Comparison of ENCODE assay signal across 8 mouse cellular contexts in genomic region chr4:154026441-154026761, GRCm38 (mm10). TPM values are rescaled to one million over a fixed set of nuclear protein-coding genes. Genes with fewer than 3 reads are reported as not detected.
DNase-seq lines count a peak whose midpoint lies in the region; ATAC-seq and TF ChIP-seq lines count a peak whose summit lies in the region.

No protein-coding gene starts in this region.

- no peaks in the 10 kb centered on the region for H3K79me2 ChIP-seq in liver, adult 2 months (ENCODE audit: control insufficient read depth, insufficient read depth, low read length)

- H3K4me1 ChIP-seq in liver, adult 2 months (ENCODE audit: control insufficient read depth, insufficient read depth, low read length) = peaks cover 6% of the 10 kb centered on the region
- H3K4me1 ChIP-seq in forebrain, embryonic 11.5 days (replicated peaks; ENCODE audit: control insufficient read depth, insufficient read depth, low read length) = peaks cover 5% of the 10 kb centered on the region; the same call in 1 of the 2 replicates
- peaks cover 8% of the 10 kb centered on the region for H3K4me1 ChIP-seq in limb, embryonic 11.5 days (ENCODE audit: control insufficient read depth, insufficient read depth, low read length)
- peaks cover 34% of the 10 kb centered on the region for H3K4me1 ChIP-seq in neural tube, embryonic 15.5 days

- no peak for DNase-seq in liver, adult 2 months (ENCODE audit: extremely low read depth, low read depth, low spot score)
- no peak for DNase-seq in liver
- DNase-seq in forebrain, embryonic 11.5 days (ENCODE audit: low spot score) = no peak
- no peak for DNase-seq in limb, embryonic 11.5 days (ENCODE audit: low spot score)
- DNase-seq in retina, postnatal 1 day = no peak
- DNase-seq in urinary bladder, postnatal 10 days (ENCODE audit: low spot score) = no peak
- DNase-seq in layer of hippocampus, postnatal 25 days (ENCODE audit: extremely low spot score in 1 of 2, low spot score in 1 of 2) = no peak

- no peak overlapping the region for H3K27ac ChIP-seq in liver, adult 2 months (replicated peaks; ENCODE audit: insufficient read depth, low read depth, low read length)
- H3K27ac ChIP-seq in forebrain, embryonic 11.5 days (ENCODE audit: low read depth, low read length) = no peak overlapping the region
- H3K27ac ChIP-seq in limb, embryonic 11.5 days (replicated peaks; ENCODE audit: low read depth, low read length) = no peak overlapping the region
- H3K27ac ChIP-seq in neural tube, embryonic 15.5 days (replicated peaks) = no peak overlapping the region

- H3K4me2 ChIP-seq in forebrain, embryonic 11.5 days (ENCODE audit: low read depth, low read length, severe bottlenecking) = peak overlapping the region; percentile 54
- peak overlapping the region; percentile 45 for H3K4me2 ChIP-seq in limb, embryonic 11.5 days (ENCODE audit: low read depth, severe bottlenecking)
- H3K4me2 ChIP-seq in neural tube, embryonic 15.5 days = peak overlapping the region; percentile 70

- no peaks in the 10 kb centered on the region for H3K36me3 ChIP-seq in liver, adult 2 months (ENCODE audit: control insufficient read depth, insufficient read depth, low read length)
- no peaks in the 10 kb centered on the region for H3K36me3 ChIP-seq in forebrain, embryonic 11.5 days (ENCODE audit: control insufficient read depth, insufficient read depth, low read length)
- peaks cover 9% of the 10 kb centered on the region for H3K36me3 ChIP-seq in limb, embryonic 11.5 days (ENCODE audit: control insufficient read depth, insufficient read depth, low read length)
- peaks cover 12% of the 10 kb centered on the region for H3K36me3 ChIP-seq in neural tube, embryonic 15.5 days

- no peak for TF ChIP-seq CTCF in liver, adult 2 months (IDR thresholded peaks at IDR 0.05; ENCODE audit: low read depth, low read length)

- no peak for TF ChIP-seq POLR2A in liver, adult 2 months (IDR thresholded peaks at IDR 0.05; ENCODE audit: extremely low read depth, insufficient read depth, low read length)

- H3K9ac ChIP-seq in liver, adult 2 months (ENCODE audit: low read depth, low read length) = peak overlapping the region; percentile 84
- H3K9ac ChIP-seq in forebrain, embryonic 11.5 days (ENCODE audit: low read length) = peak overlapping the region; percentile 35; the same call in 1 of the 2 replicates
- H3K9ac ChIP-seq in limb, embryonic 11.5 days (ENCODE audit: low read length) = no peak overlapping the region
- peak overlapping the region; percentile 38; the same call in 1 of the 2 replicates for H3K9ac ChIP-seq in neural tube, embryonic 15.5 days (replicated peaks)

- 17% methylated on average over 2 of the region's 2 CpGs for WGBS in liver, adult 2 months
- 24% methylated on average over 2 of the region's 2 CpGs for whole genome bisulfite sequencing in forebrain, embryonic 11.5 days
- WGBS in limb, embryonic 11.5 days = 28% methylated on average over 2 of the region's 2 CpGs
- WGBS in neural tube, embryonic 15.5 days = 20% methylated on average over 2 of the region's 2 CpGs

- H3K4me3 ChIP-seq in liver, adult 2 months (ENCODE audit: insufficient read depth, low read depth, low read length) = peak overlapping the region; percentile 86; the same call in 1 of the 2 replicates
- peak overlapping the region; percentile 14; the same call in 1 of the 2 replicates for H3K4me3 ChIP-seq in forebrain, embryonic 11.5 days (ENCODE audit: low read depth, low read length)
- peak overlapping the region; percentile 20; the same call in 1 of the 2 replicates for H3K4me3 ChIP-seq in limb, embryonic 11.5 days (ENCODE audit: low read depth, low read length)
- peak overlapping the region; percentile 39 for H3K4me3 ChIP-seq in neural tube, embryonic 15.5 days (replicated peaks)

- H3K9me3 ChIP-seq in forebrain, embryonic 11.5 days (ENCODE audit: control insufficient read depth, low read length) = no peaks in the 10 kb centered on the region
- no peaks in the 10 kb centered on the region for H3K9me3 ChIP-seq in limb, embryonic 11.5 days (ENCODE audit: control insufficient read depth, low read length)
- H3K9me3 ChIP-seq in neural tube, embryonic 15.5 days (replicated peaks) = no peaks in the 10 kb centered on the region

- no peak for ATAC-seq in forebrain, embryonic 11.5 days (replicated peaks; ENCODE audit: low FRiP score)
- no peak for ATAC-seq in limb, embryonic 11.5 days (ENCODE audit: insufficient number of reproducible peaks, low FRiP score, low TSS enrichment, low read depth)
- ATAC-seq in neural tube, embryonic 15.5 days (ENCODE audit: low FRiP score) = no peak

- no peaks in the 10 kb centered on the region for H3K27me3 ChIP-seq in liver, adult 2 months (ENCODE audit: control insufficient read depth, insufficient read depth, low read length)
- H3K27me3 ChIP-seq in forebrain, embryonic 11.5 days (ENCODE audit: control insufficient read depth, insufficient read depth, low read length) = peaks cover 2% of the 10 kb centered on the region
- H3K27me3 ChIP-seq in limb, embryonic 11.5 days (ENCODE audit: control insufficient read depth, insufficient read depth, low read length) = peaks cover 26% of the 10 kb centered on the region
- H3K27me3 ChIP-seq in neural tube, embryonic 15.5 days (replicated peaks) = peaks cover 16% of the 10 kb centered on the region

RNA-seq across cellular contexts. Expression of gene Smim1, which starts 0.4 kb away (rescaled TPM):
- 6.7 and 8.1 TPM in 2 replicates for total RNA-seq in liver, adult 2 months (2014; rRNA removed)
- polyA plus RNA-seq in liver, adult 2 months (2012; rRNA removed) = 12.6 and 16.9 TPM in 2 replicates
- polyA plus RNA-seq in forebrain, embryonic 11.5 days (2014; fragmentation: Nextera tagmentation; extraction: Ambion mirVana) = 10.2 and 10.5 TPM in 2 replicates
- polyA plus RNA-seq in limb, embryonic 11.5 days (2014; fragmentation: Nextera tagmentation; extraction: Ambion mirVana) = 9.1 and 9.6 TPM in 2 replicates
- 18.3 and 21.1 TPM in 2 replicates for polyA plus RNA-seq in neural tube, embryonic 15.5 days (2015; fragmentation: Nextera tagmentation; extraction: Ambion mirVana)
- 1 to 10 TPM; 7.5 to 9.5 TPM for total RNA-seq in layer of hippocampus, postnatal 25 days (2021)

RNA-seq across cellular contexts. Expression of gene Lrrc47, which starts 14.9 kb away (rescaled TPM):
- total RNA-seq in liver, adult 2 months (2014; rRNA removed) = 6.5 and 8.3 TPM in 2 replicates
- 24.0 and 27.2 TPM in 2 replicates for polyA plus RNA-seq in liver, adult 2 months (2012; rRNA removed)
- polyA plus RNA-seq in forebrain, embryonic 11.5 days (2014; fragmentation: Nextera tagmentation; extraction: Ambion mirVana) = 12.3 and 19.2 TPM in 2 replicates
- 14.9 and 16.0 TPM in 2 replicates for polyA plus RNA-seq in limb, embryonic 11.5 days (2014; fragmentation: Nextera tagmentation; extraction: Ambion mirVana)
- 19.2 and 20.5 TPM in 2 replicates for polyA plus RNA-seq in neural tube, embryonic 15.5 days (2015; fragmentation: Nextera tagmentation; extraction: Ambion mirVana)
- total RNA-seq in layer of hippocampus, postnatal 25 days (2021) = 10 to 100 TPM; 54.6 to 71.1 TPM

RNA-seq across cellular contexts. Expression of gene Ccdc27, which starts 16.1 kb away (rescaled TPM):
- total RNA-seq in liver, adult 2 months (2014; rRNA removed) = not detected in 2 replicates
- polyA plus RNA-seq in liver, adult 2 months (2012; rRNA removed) = not detected in 2 replicates
- not detected in 2 replicates for polyA plus RNA-seq in forebrain, embryonic 11.5 days (2014; fragmentation: Nextera tagmentation; extraction: Ambion mirVana)
- not detected in 2 replicates for polyA plus RNA-seq in limb, embryonic 11.5 days (2014; fragmentation: Nextera tagmentation; extraction: Ambion mirVana)
- not detected in 2 replicates for polyA plus RNA-seq in neural tube, embryonic 15.5 days (2015; fragmentation: Nextera tagmentation; extraction: Ambion mirVana)
- total RNA-seq in layer of hippocampus, postnatal 25 days (2021) = 1 to 10 TPM in 1 of 2 experiments, under 1 TPM in 1; 0.66 to 1.1 TPM

RNA-seq across cellular contexts. Expression of gene Cep104, which starts 51.4 kb away (rescaled TPM):
- 3.0 and 5.8 TPM in 2 replicates for total RNA-seq in liver, adult 2 months (2014; rRNA removed)
- polyA plus RNA-seq in liver, adult 2 months (2012; rRNA removed) = 2.8 and 3.9 TPM in 2 replicates
- polyA plus RNA-seq in forebrain, embryonic 11.5 days (2014; fragmentation: Nextera tagmentation; extraction: Ambion mirVana) = 22.6 and 24.9 TPM in 2 replicates
- polyA plus RNA-seq in limb, embryonic 11.5 days (2014; fragmentation: Nextera tagmentation; extraction: Ambion mirVana) = 19.3 and 19.7 TPM in 2 replicates
- 15.6 and 17.5 TPM in 2 replicates for polyA plus RNA-seq in neural tube, embryonic 15.5 days (2015; fragmentation: Nextera tagmentation; extraction: Ambion mirVana)
- 10 to 100 TPM; 31.0 to 31.3 TPM for total RNA-seq in layer of hippocampus, postnatal 25 days (2021)

RNA-seq across cellular contexts. Expression of gene Dffb, which starts 51.5 kb away (rescaled TPM):
- total RNA-seq in liver, adult 2 months (2014; rRNA removed) = 1.8 and 3.0 TPM in 2 replicates
- 5.9 and 6.3 TPM in 2 replicates for polyA plus RNA-seq in liver, adult 2 months (2012; rRNA removed)
- polyA plus RNA-seq in forebrain, embryonic 11.5 days (2014; fragmentation: Nextera tagmentation; extraction: Ambion mirVana) = 13.0 and 14.1 TPM in 2 replicates
- 12.8 and 14.1 TPM in 2 replicates for polyA plus RNA-seq in limb, embryonic 11.5 days (2014; fragmentation: Nextera tagmentation; extraction: Ambion mirVana)
- polyA plus RNA-seq in neural tube, embryonic 15.5 days (2015; fragmentation: Nextera tagmentation; extraction: Ambion mirVana) = 11.3 and 12.6 TPM in 2 replicates
- total RNA-seq in layer of hippocampus, postnatal 25 days (2021) = 10 to 100 TPM in 1 of 2 experiments, 1 to 10 TPM in 1; 8.3 to 11.9 TPM

Comparison
In these comparisons a context has a peak if more than half of its experiments do, and no peak if none do; other contexts are left out.
1. H3K4me3 ChIP-seq: peak in every context shown above with its lines; median percentile 86 in liver, adult 2 months; 39 in neural tube, embryonic 15.5 days; 20 in limb, embryonic 11.5 days; 14 in forebrain, embryonic 11.5 days.